Mouse (Mus musculus): ENCODE measurements at regions not wholly inside any gene's neighbourhood (a gene's known extent, or its start where the extent isn't known, plus 50 kb on each side); places are given as distances from the start of the nearest gene placed in this dataset.
A peak's percentile ranks its signal among the peaks of the same experiment; 100 is the strongest.

DNA sequence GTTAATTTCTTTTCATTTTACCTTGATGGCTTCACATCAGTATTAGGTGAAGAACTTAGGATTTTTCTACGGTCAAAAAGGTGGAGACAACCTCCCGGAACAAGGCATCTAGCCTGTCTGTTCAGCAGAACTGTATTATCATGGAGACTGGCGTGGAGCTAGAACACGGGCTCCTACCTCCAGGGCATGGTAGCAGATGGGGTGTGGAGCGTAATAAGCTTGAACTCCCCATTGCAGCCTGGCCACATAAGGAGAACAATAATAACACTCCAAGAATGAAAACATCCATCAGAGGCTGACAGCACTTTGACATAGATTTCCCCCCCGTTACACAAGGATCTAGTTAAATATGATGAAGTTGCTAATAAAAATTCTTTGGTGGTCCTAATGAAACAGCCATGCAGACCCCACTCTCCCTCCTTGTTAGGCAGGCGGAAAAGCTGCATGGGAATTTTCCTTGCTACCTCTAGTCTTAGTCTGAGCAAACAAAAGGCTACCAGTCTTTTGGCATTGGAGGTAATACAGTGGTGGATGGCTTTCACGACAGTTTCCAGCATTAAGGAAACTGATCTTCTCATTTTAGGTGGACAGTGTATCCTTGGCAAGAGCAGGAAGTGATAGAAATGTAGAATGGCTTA, 137.5 kb downstream of the Ppp4r2 start:
- intact Hi-C loops (cut with DNase I), result loop anchor here (10.0 kb wide), 1 partner anchor 224 kb away; no protein-coding TSS in a partner anchor
- DNase-seq (ENCODE audit: extremely low spot score in 1 of 2, low spot score in 2 of 2), result no peak

GRCm38 (mm10) chr6:100971462-100971955, 138.1 kb downstream of the Ppp4r2 start:
- DNase-seq (ENCODE audit: extremely low spot score in 1 of 2, low spot score in 2 of 2), result no peak
- intact Hi-C loops (cut with DNase I), result loop anchor here (10.0 kb wide), 1 partner anchor 223 kb away; no protein-coding TSS in a partner anchor

DNA sequence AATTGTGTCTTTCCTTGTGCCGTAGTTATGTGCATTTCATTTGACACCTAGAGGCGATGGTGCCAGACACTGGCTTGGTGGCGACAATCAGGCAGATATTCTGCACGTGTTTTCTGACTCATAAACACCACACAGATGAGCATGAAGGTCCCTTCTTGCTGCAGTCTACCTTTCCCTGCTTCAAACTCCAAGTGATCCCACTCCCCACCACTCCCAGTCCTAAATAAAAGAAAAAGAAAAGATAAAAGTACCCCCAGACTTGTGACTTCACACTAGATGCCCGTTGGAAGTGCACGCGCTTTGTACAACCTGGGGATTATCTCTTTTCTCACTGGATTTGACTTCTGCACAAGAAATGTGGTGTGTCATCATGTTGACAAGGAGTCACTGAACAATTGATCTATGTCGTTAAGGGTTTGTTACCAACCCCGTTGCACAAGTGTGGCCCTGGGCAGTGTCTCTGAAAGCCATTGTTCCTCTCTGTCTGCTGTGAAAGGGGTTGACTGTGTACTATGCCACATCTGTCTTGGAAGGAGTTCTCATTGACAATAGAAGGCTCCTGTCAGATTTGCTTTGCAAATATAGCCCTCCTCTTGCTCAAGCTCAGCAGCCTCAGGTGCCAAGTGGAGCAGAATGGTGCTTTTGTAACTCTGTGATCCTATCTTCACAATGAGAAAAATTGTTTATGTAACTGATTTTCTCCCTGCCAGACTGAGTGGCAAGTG, 140.1 kb downstream of the Ppp4r2 start:
- intact Hi-C loops (cut with DNase I), result loop anchor here (2.0 to 10.0 kb wide), 2 partner anchors 89 to 221 kb away; no protein-coding TSS in a partner anchor
- no peak for DNase-seq (ENCODE audit: extremely low spot score in 1 of 2, low spot score in 2 of 2)

DNA sequence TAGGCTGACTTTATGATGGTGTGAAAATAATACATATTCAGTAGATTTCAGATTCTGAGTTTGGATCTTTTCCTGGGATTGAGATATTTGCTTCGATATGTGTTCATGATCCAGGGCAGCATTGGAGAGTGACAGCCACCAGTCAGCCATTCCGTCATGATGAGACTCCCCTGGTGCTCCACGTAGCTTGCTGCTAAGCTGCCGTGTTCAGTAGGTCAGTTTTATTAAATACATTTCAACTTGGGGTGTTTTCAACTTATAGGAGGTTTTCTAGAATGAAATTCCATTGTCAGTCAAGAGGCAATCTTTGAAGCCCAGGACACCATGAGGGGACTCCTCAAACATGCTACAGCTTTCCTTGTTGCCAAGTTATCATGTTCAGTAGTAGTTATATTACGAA, 141.3 kb downstream of the Ppp4r2 start:
- intact Hi-C loops (cut with DNase I), result loop anchor here (10.0 kb wide), 1 partner anchor 220 kb away; no protein-coding TSS in a partner anchor
- DNase-seq (ENCODE audit: extremely low spot score in 1 of 2, low spot score in 2 of 2), result no peak

DNA sequence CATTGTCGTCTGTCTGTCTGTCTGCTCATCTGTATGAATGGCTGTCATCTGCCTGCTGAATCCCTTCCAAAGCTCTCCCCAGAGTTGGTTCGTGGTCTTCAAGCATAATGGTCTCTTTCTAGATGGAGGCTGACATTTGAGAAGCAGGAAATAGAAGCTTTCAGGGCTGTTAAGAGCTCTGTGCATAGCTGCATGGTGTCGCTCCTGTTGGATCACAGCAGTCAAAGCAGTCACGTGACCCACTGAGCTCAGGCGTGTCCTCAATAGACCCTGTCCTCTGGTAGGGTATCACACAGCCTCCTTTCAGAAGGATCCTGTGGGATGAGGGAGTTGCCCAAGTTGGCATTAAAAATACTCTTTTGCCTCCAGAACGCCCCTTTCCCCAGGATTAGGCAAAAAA, 142.4 kb downstream of the Ppp4r2 start:
- intact Hi-C loops (cut with DNase I), result loop anchor here (10.0 kb wide), 1 partner anchor 219 kb away; no protein-coding TSS in a partner anchor
- DNase-seq (ENCODE audit: extremely low spot score in 1 of 2, low spot score in 2 of 2), result peak; percentile 58 to 71

DNA sequence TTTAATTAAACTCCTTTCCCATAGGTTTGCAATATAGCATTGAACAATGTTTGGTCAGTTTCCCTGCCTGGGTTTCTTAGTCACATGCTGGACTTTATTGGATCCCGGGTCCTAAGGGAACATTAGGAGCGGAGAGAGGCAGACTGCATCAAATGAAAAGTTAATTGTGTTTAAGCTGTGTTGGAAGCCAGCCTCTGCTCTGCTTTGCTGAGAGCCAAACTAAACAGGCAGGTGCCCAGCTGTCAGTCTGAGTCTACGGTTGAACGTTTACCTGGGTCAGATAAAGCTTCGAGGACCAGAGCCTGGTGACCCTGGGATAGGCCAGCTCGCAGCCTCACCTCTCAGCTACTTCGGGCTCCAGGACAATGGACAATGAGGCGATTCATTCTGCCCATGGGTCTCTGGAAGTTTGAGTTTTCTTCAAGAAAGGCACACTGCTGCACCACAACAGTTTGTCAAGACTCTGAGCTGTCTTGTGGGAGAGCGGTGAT, 143.8 kb downstream of the Ppp4r2 start:
- intact Hi-C loops (cut with DNase I), result loop anchor here (10.0 kb wide), 1 partner anchor 218 kb away; no protein-coding TSS in a partner anchor
- no peak for DNase-seq (ENCODE audit: extremely low spot score in 1 of 2, low spot score in 2 of 2)

DNA sequence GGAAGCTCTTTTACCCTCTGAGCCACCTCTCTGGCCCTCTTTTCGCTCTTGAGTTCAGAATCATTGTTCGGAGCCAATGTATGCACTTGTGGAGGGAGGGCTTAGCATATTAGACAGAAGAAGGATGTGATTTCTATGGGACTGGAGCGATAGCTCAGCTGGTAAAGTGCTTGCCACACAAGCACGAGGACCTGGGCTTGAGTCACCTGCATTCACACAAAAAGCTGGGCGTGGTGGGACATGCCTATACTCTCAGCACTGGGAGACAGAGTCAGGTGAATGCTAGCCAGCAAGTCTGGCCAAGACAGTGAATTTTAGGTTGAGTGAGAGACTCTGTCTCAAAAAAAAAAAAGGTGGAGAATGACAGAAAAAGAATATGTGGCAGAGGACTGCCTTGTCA, 144.7 kb downstream of the Ppp4r2 start:
- intact Hi-C loops (cut with DNase I), result loop anchor here (10.0 kb wide), 1 partner anchor 217 kb away; no protein-coding TSS in a partner anchor
- DNase-seq (ENCODE audit: extremely low spot score in 1 of 2, low spot score in 2 of 2), result no peak

DNA sequence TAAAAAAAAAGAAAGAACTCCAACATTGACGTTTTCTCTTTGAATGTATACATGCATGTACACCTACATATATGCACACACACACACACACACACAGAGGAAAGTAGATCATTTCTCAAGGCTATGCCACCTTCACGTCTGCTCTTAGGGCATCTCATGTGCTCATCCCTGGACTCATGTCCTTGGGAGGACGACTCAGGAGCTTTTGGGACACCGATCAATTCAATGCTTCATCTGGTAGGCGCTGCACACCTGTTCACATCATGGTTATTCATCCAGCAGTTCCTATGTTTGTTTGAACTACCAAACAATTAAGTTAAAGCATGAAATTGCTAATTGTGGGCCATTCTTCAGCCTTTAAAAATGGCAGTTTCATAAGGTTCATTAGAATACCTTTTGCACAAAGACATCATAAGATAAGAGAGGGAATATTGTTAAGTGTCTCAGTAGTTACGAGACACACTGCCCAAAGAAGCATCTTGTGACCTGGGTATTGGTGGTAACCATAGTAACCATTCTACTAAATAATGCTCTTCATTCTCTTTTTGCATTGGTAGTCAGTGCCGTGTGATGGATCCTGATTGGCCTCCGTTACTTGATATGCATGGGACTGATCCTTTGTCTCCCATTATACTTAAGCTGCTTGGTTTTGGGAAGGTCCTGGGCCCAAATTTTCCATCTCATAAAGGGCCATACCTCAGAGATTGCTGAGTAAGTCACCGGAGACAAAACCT, 145.5 kb downstream of the Ppp4r2 start:
- no peak for DNase-seq (ENCODE audit: extremely low spot score in 1 of 2, low spot score in 2 of 2)

GRCm38 (mm10) chr6:100980156-100980555, 146.7 kb downstream of the Ppp4r2 start:
- DNase-seq (ENCODE audit: extremely low spot score in 1 of 2, low spot score in 2 of 2), result no peak
- intact Hi-C loops (cut with DNase I), result no loop called here

More for the DNA sequence above, 145.5 kb downstream of the Ppp4r2 start:
- intact Hi-C loops (cut with DNase I), result loop anchor here (10.0 kb wide), 1 partner anchor 216 kb away; no protein-coding TSS in a partner anchor

DNA sequence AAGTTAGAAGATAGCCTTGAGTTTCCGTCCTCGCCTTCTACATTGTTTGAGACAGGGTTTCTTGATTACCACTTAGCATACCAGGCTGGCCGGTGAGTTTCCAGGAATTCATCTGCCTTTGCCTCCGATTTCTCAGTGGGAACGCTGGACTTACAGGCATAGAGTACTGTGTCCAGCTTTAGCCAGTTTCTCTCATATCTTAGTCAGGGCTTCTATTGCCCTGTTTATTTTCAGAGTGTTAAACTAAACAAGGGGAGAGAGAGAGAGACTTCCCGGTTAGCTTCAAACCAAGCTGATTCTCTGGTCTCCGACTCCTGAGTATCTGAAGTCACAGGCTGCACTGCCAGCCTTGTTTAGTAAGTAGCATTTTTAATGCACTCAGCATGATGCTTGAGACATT, 151.4 kb downstream of the Ppp4r2 start:
- intact Hi-C loops (cut with DNase I), result no loop called here
- DNase-seq (ENCODE audit: extremely low spot score in 1 of 2, low spot score in 2 of 2), result no peak

GRCm38 (mm10) chr6:100985334-100985937, 152.0 kb downstream of the Ppp4r2 start:
- DNase-seq (ENCODE audit: extremely low spot score in 1 of 2, low spot score in 2 of 2), result no peak
- intact Hi-C loops (cut with DNase I), result no loop called here

GRCm38 (mm10) chr6:100988521-100988920, 155.1 kb downstream of the Ppp4r2 start:
- intact Hi-C loops (cut with DNase I), result no loop called here
- no peak for DNase-seq (ENCODE audit: extremely low spot score in 1 of 2, low spot score in 2 of 2)

DNA sequence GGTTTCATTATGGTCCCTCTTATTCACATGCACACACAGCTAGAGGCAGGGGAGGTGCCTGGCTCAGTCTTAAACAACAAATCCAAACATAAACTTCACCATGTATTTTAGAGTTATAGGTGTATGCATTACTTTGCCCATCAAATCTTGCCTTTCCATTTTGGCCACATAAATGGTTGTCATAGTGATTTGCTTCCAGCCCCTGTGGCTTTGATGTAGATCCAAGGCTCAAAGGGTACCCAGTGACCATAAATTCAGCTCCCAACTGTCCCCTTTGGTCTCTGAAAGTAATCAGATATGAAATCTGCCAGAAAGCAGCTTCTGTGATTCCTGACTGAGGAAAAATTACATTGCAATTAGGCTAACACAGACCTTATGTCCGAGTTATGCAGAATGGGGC, 160.0 kb downstream of the Ppp4r2 start:
- intact Hi-C loops (cut with DNase I), result no loop called here
- DNase-seq (ENCODE audit: extremely low spot score in 1 of 2, low spot score in 2 of 2), result no peak

GRCm38 (mm10) chr6:100995874-100996560, 162.6 kb downstream of the Ppp4r2 start:
- no peak for DNase-seq (ENCODE audit: extremely low spot score in 1 of 2, low spot score in 2 of 2)

GRCm38 (mm10) chr6:100998285-100998684, 164.9 kb downstream of the Ppp4r2 start:
- no peak for DNase-seq (ENCODE audit: extremely low spot score in 1 of 2, low spot score in 2 of 2)
- intact Hi-C loops (cut with DNase I), result no loop called here

More at GRCm38 (mm10) chr6:100995874-100996560, 162.6 kb downstream of the Ppp4r2 start:
- intact Hi-C loops (cut with DNase I), result no loop called here

- intact Hi-C loops (cut with DNase I), result no loop called here
- no peak for DNase-seq (ENCODE audit: extremely low spot score in 1 of 2, low spot score in 2 of 2)
Observed at GRCm38 (mm10) chr6:101003901-101004300, 170.5 kb downstream of the Ppp4r2 start.

- intact Hi-C loops (cut with DNase I), result no loop called here
- no peak for DNase-seq (ENCODE audit: extremely low spot score in 1 of 2, low spot score in 2 of 2)
Observed at GRCm38 (mm10) chr6:101021650-101022049, 188.2 kb downstream of the Ppp4r2 start.

GRCm38 (mm10) chr6:101025816-101026215, 192.4 kb downstream of the Ppp4r2 start:
- no peak for DNase-seq (ENCODE audit: extremely low spot score in 1 of 2, low spot score in 2 of 2)
- intact Hi-C loops (cut with DNase I), result no loop called here
